Mouse (Mus musculus): ENCODE results near the gene Rps6.
"Not testable (repeated sequence)": the region's sequence is repeated elsewhere in the genome, so short reads cannot be mapped to it uniquely, and the experiment has no call there.

The Rps6 gene

GRCm38 (mm10) chr4:86852018-86852417 is 5.2 kb downstream of the Rps6 start:
- no peak for DNase-seq (ENCODE audit: low spot score in 2 of 2)

- DNase-seq (ENCODE audit: low spot score in 2 of 2), result no peak
Measured at GRCm38 (mm10) chr4:86851331-86851730, 5.9 kb downstream of the Rps6 start.

GRCm38 (mm10) chr4:86847246-86847645 is 10.0 kb downstream of the Rps6 start:
- no peak for DNase-seq (ENCODE audit: low spot score in 2 of 2)

GRCm38 (mm10) chr4:86845384-86845783 is 11.8 kb downstream of the Rps6 start:
- no peak for DNase-seq (ENCODE audit: low spot score in 2 of 2)

- not testable (repeated sequence) for DNase-seq (ENCODE audit: low spot score in 2 of 2)
Measured at GRCm38 (mm10) chr4:86841141-86841540, 16.1 kb downstream of the Rps6 start.

- no peak for DNase-seq (ENCODE audit: low spot score in 2 of 2)
Measured at GRCm38 (mm10) chr4:86831896-86832295, 25.3 kb downstream of the Rps6 start.

GRCm38 (mm10) chr4:86825143-86825542 is 32.1 kb downstream of the Rps6 start:
- no peak for DNase-seq (ENCODE audit: low spot score in 2 of 2)

- peak; percentile 18 to 39 for DNase-seq (ENCODE audit: low spot score in 2 of 2)
Measured at GRCm38 (mm10) chr4:86823169-86823568, 34.0 kb downstream of the Rps6 start.

GRCm38 (mm10) chr4:86814850-86815249 is 42.4 kb downstream of the Rps6 start:
- no peak for DNase-seq (ENCODE audit: low spot score in 2 of 2)

- no peak for DNase-seq (ENCODE audit: low spot score in 2 of 2)
Measured at GRCm38 (mm10) chr4:86810604-86811003, 46.6 kb downstream of the Rps6 start.
